Mouse (Mus musculus): Measurements from ENCODE around the gene Gm20388. TPM values are rescaled to one million over a fixed set of nuclear protein-coding genes. Genes with fewer than 3 reads are reported as not detected.

Gm20388 gene
- polyA plus RNA-seq, 2 experiments = 8.5 TPM; not detected in 1

- Histone ChIP-seq H3K27me3 (ENCODE audit: control insufficient read depth, insufficient read depth, low read length) (no peaks in the 10 kb centered on the region), H3K9me3 (ENCODE audit: control insufficient read depth, low read length) (no peaks in the 10 kb centered on the region), H3K36me3 (replicated peaks; ENCODE audit: control insufficient read depth, insufficient read depth, low read depth) (no peaks in the 10 kb centered on the region), H3K4me2 (ENCODE audit: low read depth) (no peak overlapping the region), H3K4me3 (ENCODE audit: insufficient read depth in 1 of 2, low read depth in 2 of 2, low read length in 2 of 2) (no peak overlapping the region), H3K4me1 (replicated peaks; ENCODE audit: control insufficient read depth in 2 of 2, insufficient read depth in 2 of 2, low read length in 1 of 2) (no peaks in the 10 kb centered on the region), H3K27ac (no peak overlapping the region), H3K9ac (replicated peaks) (no peak overlapping the region)
- DNase-seq (ENCODE audit: low read depth in 3 of 3, low spot score in 3 of 3) (no peak), ATAC-seq (ENCODE audit: insufficient read depth) (no peak)
- TF ChIP-seq CTCF (IDR thresholded peaks at IDR 0.05; ENCODE audit: low read depth) = no peak
- TF ChIP-seq EP300 (IDR thresholded peaks at IDR 0.05; ENCODE audit: low read depth) = no peak
- WGBS (ENCODE audit: insufficient replicate concordance) = 55% methylated on average over 5 of the region's 5 CpGs
Observed at GRCm38 (mm10) chr8:121678696-121679095, 1768.1 kb downstream of the Gm20388 start.

DNA sequence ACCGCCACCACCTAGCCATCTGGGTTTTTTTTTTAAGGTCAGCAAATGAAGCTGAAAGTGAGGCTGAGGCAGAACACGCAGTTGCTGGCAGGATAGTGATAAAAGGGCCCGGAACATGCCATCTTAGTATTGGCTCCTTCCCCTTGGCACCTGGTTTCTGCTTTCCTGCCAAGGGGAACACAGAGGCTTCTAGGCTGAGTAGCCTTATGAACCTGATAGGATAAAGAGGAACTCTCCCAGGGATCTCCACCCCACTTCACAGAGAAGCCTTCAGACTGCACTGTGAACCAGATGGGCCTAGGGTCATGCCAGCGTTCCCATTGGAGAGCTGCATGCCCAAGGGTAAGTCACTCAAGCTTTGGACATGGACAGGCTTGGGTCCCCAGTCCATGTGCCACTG, 1770.3 kb downstream of the Gm20388 start:
- H3K9ac ChIP-seq (replicated peaks) = no peak overlapping the region
- H3K27ac ChIP-seq = no peak overlapping the region
- no peak for TF ChIP-seq CTCF (IDR thresholded peaks at IDR 0.05; ENCODE audit: low read depth)
- TF ChIP-seq EP300 (IDR thresholded peaks at IDR 0.05; ENCODE audit: low read depth) = no peak
- WGBS (ENCODE audit: insufficient replicate concordance) = 75% methylated on average over 4 of the region's 4 CpGs
- H3K27me3 ChIP-seq (ENCODE audit: control insufficient read depth, insufficient read depth, low read length) = no peaks in the 10 kb centered on the region
- no peak for ATAC-seq (ENCODE audit: insufficient read depth)
- H3K9me3 ChIP-seq (ENCODE audit: control insufficient read depth, low read length) = no peaks in the 10 kb centered on the region
- no peak overlapping the region for H3K4me3 ChIP-seq (ENCODE audit: insufficient read depth in 1 of 2, low read depth in 2 of 2, low read length in 2 of 2)
- no peak for DNase-seq (ENCODE audit: low read depth in 3 of 3, low spot score in 3 of 3)
- no peaks in the 10 kb centered on the region for H3K36me3 ChIP-seq (replicated peaks; ENCODE audit: control insufficient read depth, insufficient read depth, low read depth)
- no peaks in the 10 kb centered on the region for H3K4me1 ChIP-seq (replicated peaks; ENCODE audit: control insufficient read depth in 2 of 2, insufficient read depth in 2 of 2, low read length in 1 of 2)
- H3K4me2 ChIP-seq (ENCODE audit: low read depth) = no peak overlapping the region

GRCm38 (mm10) chr8:121681457-121681856, 1770.8 kb downstream of the Gm20388 start:
- H3K4me1 ChIP-seq (replicated peaks; ENCODE audit: control insufficient read depth in 2 of 2, insufficient read depth in 2 of 2, low read length in 1 of 2) = no peaks in the 10 kb centered on the region
- ATAC-seq (ENCODE audit: insufficient read depth) (no peak), DNase-seq (ENCODE audit: low read depth in 3 of 3, low spot score in 3 of 3) (no peak)
- 45% methylated on average over 10 of the region's 10 CpGs for whole genome bisulfite sequencing (ENCODE audit: insufficient replicate concordance)
- no peak overlapping the region for H3K9ac ChIP-seq (replicated peaks)
- no peaks in the 10 kb centered on the region for H3K9me3 ChIP-seq (ENCODE audit: control insufficient read depth, low read length)
- no peaks in the 10 kb centered on the region for H3K36me3 ChIP-seq (replicated peaks; ENCODE audit: control insufficient read depth, insufficient read depth, low read depth)
- TF ChIP-seq CTCF (IDR thresholded peaks at IDR 0.05; ENCODE audit: low read depth) (no peak), EP300 (IDR thresholded peaks at IDR 0.05; ENCODE audit: low read depth) (no peak)
- H3K4me2 ChIP-seq (ENCODE audit: low read depth) = no peak overlapping the region
- H3K27me3 ChIP-seq (ENCODE audit: control insufficient read depth, insufficient read depth, low read length) = no peaks in the 10 kb centered on the region
- no peak overlapping the region for H3K27ac ChIP-seq
- H3K4me3 ChIP-seq (ENCODE audit: insufficient read depth in 1 of 2, low read depth in 2 of 2, low read length in 2 of 2) = no peak overlapping the region

DNA sequence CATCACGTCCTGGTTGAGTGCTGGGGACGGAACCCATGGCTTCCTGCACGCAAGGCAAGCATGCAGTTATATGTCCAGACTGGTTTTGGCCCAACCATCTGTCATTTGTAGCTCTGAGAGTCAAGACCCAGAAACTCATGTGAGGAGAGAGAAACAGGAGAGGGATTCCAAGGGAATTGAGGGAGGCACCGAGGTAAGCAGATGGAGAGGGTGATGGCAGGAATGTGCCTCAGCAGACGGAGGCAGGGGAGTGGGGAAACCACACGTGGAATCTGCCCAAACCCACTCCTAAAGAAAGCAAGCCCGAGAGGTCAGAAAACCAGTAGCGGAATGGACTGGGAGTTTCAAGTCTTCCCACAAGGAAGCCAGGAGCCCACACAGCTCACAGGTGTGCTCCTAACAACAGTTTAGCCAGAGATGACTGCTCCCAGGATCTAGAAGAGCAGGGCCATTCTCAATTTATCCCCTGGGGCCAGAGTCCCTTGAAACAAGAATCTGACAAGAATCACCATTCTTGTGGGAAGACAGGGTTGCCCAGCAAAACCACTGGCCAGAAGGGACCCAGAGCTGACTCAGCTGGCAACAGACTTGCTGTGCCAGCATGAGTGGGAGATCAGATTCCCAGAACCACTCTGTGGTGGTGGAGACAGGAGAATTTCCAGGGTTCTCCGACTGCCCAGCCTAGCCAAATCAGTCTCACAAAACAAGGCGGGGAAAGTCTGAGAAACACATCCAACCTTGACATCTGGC, 1772.6 kb downstream of the Gm20388 start:
- H3K4me1 ChIP-seq (replicated peaks; ENCODE audit: control insufficient read depth in 2 of 2, insufficient read depth in 2 of 2, low read length in 1 of 2) = no peaks in the 10 kb centered on the region
- no peaks in the 10 kb centered on the region for H3K9me3 ChIP-seq (ENCODE audit: control insufficient read depth, low read length)
- H3K27me3 ChIP-seq (ENCODE audit: control insufficient read depth, insufficient read depth, low read length) = no peaks in the 10 kb centered on the region
- H3K4me3 ChIP-seq (ENCODE audit: insufficient read depth in 1 of 2, low read depth in 2 of 2, low read length in 2 of 2) = no peak overlapping the region
- DNase-seq (ENCODE audit: low read depth in 3 of 3, low spot score in 3 of 3) = no peak
- H3K4me2 ChIP-seq (ENCODE audit: low read depth) = no peak overlapping the region
- no peak for TF ChIP-seq EP300 (IDR thresholded peaks at IDR 0.05; ENCODE audit: low read depth)
- TF ChIP-seq CTCF (IDR thresholded peaks at IDR 0.05; ENCODE audit: low read depth) = no peak
- ATAC-seq (ENCODE audit: insufficient read depth) = no peak
- H3K9ac ChIP-seq (replicated peaks) = no peak overlapping the region
- 53% methylated on average over 10 of the region's 10 CpGs for WGBS (ENCODE audit: insufficient replicate concordance)
- no peak overlapping the region for H3K27ac ChIP-seq
- no peaks in the 10 kb centered on the region for H3K36me3 ChIP-seq (replicated peaks; ENCODE audit: control insufficient read depth, insufficient read depth, low read depth)

DNA sequence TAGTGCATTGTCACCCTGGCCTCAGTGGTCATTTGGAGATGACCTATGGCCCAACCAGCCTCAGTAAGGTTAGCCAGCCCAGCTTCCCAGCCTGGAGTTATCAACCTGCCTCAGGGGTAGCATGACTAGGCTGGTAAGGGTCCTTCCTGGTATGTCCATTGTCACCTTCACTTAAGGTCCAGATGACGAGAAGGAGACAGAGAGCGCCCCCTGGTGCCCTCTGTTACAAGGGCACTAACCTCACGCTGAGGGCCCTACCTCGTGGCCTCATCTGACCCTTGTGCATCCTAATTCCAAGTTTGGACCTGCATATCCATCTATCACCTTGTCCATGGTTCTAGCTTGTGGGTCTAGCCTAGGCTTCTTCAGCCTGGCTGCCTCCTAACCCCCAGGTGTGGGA, 1774.8 kb downstream of the Gm20388 start:
- Histone ChIP-seq H3K27ac (no peak overlapping the region), H3K4me2 (ENCODE audit: low read depth) (no peak overlapping the region), H3K4me3 (ENCODE audit: insufficient read depth in 1 of 2, low read depth in 2 of 2, low read length in 2 of 2) (no peak overlapping the region), H3K27me3 (ENCODE audit: control insufficient read depth, insufficient read depth, low read length) (no peaks in the 10 kb centered on the region), H3K36me3 (replicated peaks; ENCODE audit: control insufficient read depth, insufficient read depth, low read depth) (no peaks in the 10 kb centered on the region), H3K4me1 (replicated peaks; ENCODE audit: control insufficient read depth in 2 of 2, insufficient read depth in 2 of 2, low read length in 1 of 2) (no peaks in the 10 kb centered on the region), H3K9ac (replicated peaks) (no peak overlapping the region), H3K9me3 (ENCODE audit: control insufficient read depth, low read length) (no peaks in the 10 kb centered on the region)
- ATAC-seq (ENCODE audit: insufficient read depth) = no peak
- TF ChIP-seq EP300 (IDR thresholded peaks at IDR 0.05; ENCODE audit: low read depth) (no peak), CTCF (IDR thresholded peaks at IDR 0.05; ENCODE audit: low read depth) (peak; percentile 78)
- DNase-seq (ENCODE audit: low read depth in 3 of 3, low spot score in 3 of 3) = no peak
- WGBS (ENCODE audit: insufficient replicate concordance) = 10% methylated on average over 4 of the region's 4 CpGs

Data from liver, embryonic 14.5 days (tissue).